Mouse (Mus musculus) MEL (cell line): ENCODE results near the gene Mtnr1b. TPM values are rescaled to one million over a fixed set of nuclear protein-coding genes. Genes with fewer than 3 reads are reported as not detected.

Experiments
- DNase-seq: peaks from one replicate; pipeline ENCODE4 v3.0.0; 2011; ENCODE audit warnings: low read depth, low spot score
- H3K27ac ChIP-seq: 2 replicates; pipeline ENCODE4 v1.5.1; 2012; ENCODE audit warnings: low read depth, mild to moderate bottlenecking, control low read depth, low read length, moderate library complexity; ENCODE audit not compliant: control insufficient read depth
- H3K27me3 ChIP-seq, 2 experiments: fragments of 150-350 bp in 1 of 2; sonication (generic) in 1 of 2; 2 replicates each; pipeline ENCODE4 v1.6.1; 2012; ENCODE audit warnings: low read length in 2 of 2, mild to moderate bottlenecking in 2 of 2, improper control_type of control experiment in 1 of 2, moderate library complexity in 1 of 2; ENCODE audit not compliant: insufficient read depth in 2 of 2, control insufficient read depth in 1 of 2
- H3K36me3 ChIP-seq, 2 experiments: 2 replicates each; pipeline ENCODE4 v1.6.1; 2012 to 2014; ENCODE audit warnings: low read length in 2 of 2, improper control_type of control experiment in 1 of 2, inconsistent platforms in 1 of 2, mild to moderate bottlenecking in 1 of 2; ENCODE audit not compliant: insufficient read depth in 2 of 2, control insufficient read depth in 1 of 2
- H3K4me1 ChIP-seq, 2 experiments: fragments of 150-350 bp in 1 of 2; sonication (generic) in 1 of 2; 2 replicates each; pipeline ENCODE4 v1.6.1; 2012; ENCODE audit warnings: low read length in 2 of 2, improper control_type of control experiment in 1 of 2, mild to moderate bottlenecking in 1 of 2; ENCODE audit not compliant: insufficient read depth in 2 of 2, control insufficient read depth in 1 of 2
- H3K4me3 ChIP-seq, 2 experiments: fragments of 150-350 bp in 1 of 2; sonication (generic) in 1 of 2; 2 replicates each; pipeline ENCODE4 v1.5.1; 2012; ENCODE audit warnings: low read depth in 2 of 2, low read length in 2 of 2, mild to moderate bottlenecking in 2 of 2, moderate library complexity in 2 of 2, control low read depth in 1 of 2, improper control_type of control experiment in 1 of 2; ENCODE audit not compliant: control insufficient read depth in 1 of 2, insufficient read depth in 1 of 2
- H3K79me2 ChIP-seq: 2 replicates; pipeline ENCODE4 v1.6.1; 2012; ENCODE audit warnings: mild to moderate bottlenecking, low read length, moderate library complexity; ENCODE audit not compliant: control insufficient read depth, poor library complexity, insufficient read depth
- H3K9ac ChIP-seq: 2 replicates; pipeline ENCODE4 v1.6.1; 2012; ENCODE audit warnings: low read depth, mild to moderate bottlenecking, control low read depth, low read length, moderate library complexity; ENCODE audit not compliant: control insufficient read depth, poor library complexity, severe bottlenecking
- H3K9me3 ChIP-seq: fragments of 150-350 bp; sonication (generic); replicated peaks from 2 replicates; pipeline ENCODE4 v1.6.1; 2012; ENCODE audit warnings: mild to moderate bottlenecking, low read length, improper control_type of control experiment, moderate library complexity; ENCODE audit not compliant: insufficient read depth
- BHLHE40 ChIP-seq: IDR thresholded peaks from 2 replicates; pipeline ENCODE4 v1.6.1; 2012; ENCODE audit warnings: low read depth, mild to moderate bottlenecking, inconsistent platforms, low read length, improper control_type of control experiment, borderline replicate concordance
- CHD2 ChIP-seq: IDR thresholded peaks from 2 replicates; pipeline ENCODE4 v1.6.1; 2011; ENCODE audit warnings: low read length, improper control_type of control experiment
- ELF1 ChIP-seq: IDR thresholded peaks from 2 replicates; pipeline ENCODE4 v1.6.1; 2014; ENCODE audit warnings: low read depth, mild to moderate bottlenecking, inconsistent platforms, low read length, improper control_type of control experiment, moderate library complexity
- EP300 ChIP-seq, 2 experiments: IDR thresholded peaks; 2 replicates each; pipeline ENCODE4 v1.6.1; 2011; ENCODE audit warnings: improper control_type of control experiment in 2 of 2, low read length in 2 of 2, low read depth in 1 of 2, mild to moderate bottlenecking in 1 of 2
- GABPA ChIP-seq: IDR thresholded peaks from 2 replicates; pipeline ENCODE4 v1.6.1; 2012; ENCODE audit warnings: low read depth, mild to moderate bottlenecking, inconsistent platforms, low read length, improper control_type of control experiment, moderate library complexity
- GATA1 ChIP-seq: IDR thresholded peaks from 2 replicates; pipeline ENCODE4 v1.6.1; 2011; ENCODE audit warnings: low read depth, low read length, improper control_type of control experiment
- HCFC1 ChIP-seq: IDR thresholded peaks from 2 replicates; pipeline ENCODE4 v1.6.1; 2012; ENCODE audit warnings: low read depth, mild to moderate bottlenecking, inconsistent platforms, low read length, improper control_type of control experiment, moderate library complexity
- KAT2A ChIP-seq: conservative IDR thresholded peaks from 2 replicates; pipeline ENCODE4 v1.6.1; 2012; ENCODE audit warnings: low read depth, low read length, improper control_type of control experiment, inconsistent platforms
- MAFK ChIP-seq: IDR thresholded peaks from 2 replicates; pipeline ENCODE4 v1.6.1; 2011; ENCODE audit warnings: low read depth, mild to moderate bottlenecking, low read length, improper control_type of control experiment, borderline replicate concordance
- MAX ChIP-seq: IDR thresholded peaks from 2 replicates; pipeline ENCODE4 v1.6.1; 2011; ENCODE audit warnings: low read length, improper control_type of control experiment
- MAZ ChIP-seq: IDR thresholded peaks from 2 replicates; pipeline ENCODE4 v1.6.1; 2012; ENCODE audit warnings: low read depth, mild to moderate bottlenecking, inconsistent platforms, low read length, improper control_type of control experiment
- MXI1 ChIP-seq: IDR thresholded peaks from 2 replicates; pipeline ENCODE4 v1.6.1; 2011; ENCODE audit warnings: mild to moderate bottlenecking, low read depth, low read length, improper control_type of control experiment
- MYB ChIP-seq: IDR thresholded peaks from 2 replicates; pipeline ENCODE4 v1.6.1; 2011; ENCODE audit warnings: mild to moderate bottlenecking, low read depth, low read length, improper control_type of control experiment
- POLR2A ChIP-seq, 2 experiments: IDR thresholded peaks; 2 replicates each; pipeline ENCODE4 v1.6.1; 2011 to 2012; ENCODE audit warnings: low read length in 2 of 2, mild to moderate bottlenecking in 2 of 2, control low read depth in 1 of 2, improper control_type of control experiment in 1 of 2, low read depth in 1 of 2, moderate library complexity in 1 of 2; ENCODE audit not compliant: control insufficient read depth in 1 of 2, insufficient read depth in 1 of 2, poor library complexity in 1 of 2
- POLR2AphosphoS2 ChIP-seq: IDR thresholded peaks from 2 replicates; pipeline ENCODE4 v1.6.1; 2011; ENCODE audit warnings: low read length, improper control_type of control experiment
- RAD21 ChIP-seq: IDR thresholded peaks from 2 replicates; pipeline ENCODE4 v1.6.1; 2011; ENCODE audit warnings: mild to moderate bottlenecking, low read depth, low read length, improper control_type of control experiment
- RCOR1 ChIP-seq: IDR thresholded peaks from 2 replicates; pipeline ENCODE4 v1.6.1; 2012; ENCODE audit warnings: low read depth, mild to moderate bottlenecking, inconsistent platforms, low read length, improper control_type of control experiment
- SIN3A ChIP-seq: IDR thresholded peaks from 2 replicates; pipeline ENCODE4 v1.6.1; 2012; ENCODE audit warnings: low read length, improper control_type of control experiment, inconsistent platforms
- TAL1 ChIP-seq: IDR thresholded peaks from 2 replicates; pipeline ENCODE4 v1.6.1; 2012; ENCODE audit warnings: mild to moderate bottlenecking, inconsistent platforms, low read length, moderate library complexity, mixed read lengths
- UBTF ChIP-seq: IDR thresholded peaks from 2 replicates; pipeline ENCODE4 v1.6.1; 2012; ENCODE audit warnings: low read depth, mild to moderate bottlenecking, inconsistent platforms, low read length, improper control_type of control experiment, moderate library complexity, borderline replicate concordance; ENCODE audit not compliant: insufficient read depth
- USF1 ChIP-seq: IDR thresholded peaks from 2 replicates; pipeline ENCODE4 v1.6.1; 2014; ENCODE audit warnings: low read depth, mild to moderate bottlenecking, inconsistent platforms, low read length, improper control_type of control experiment, moderate library complexity
- polyA plus RNA-seq, 2 experiments: library from polyadenylated mRNA; stranded (reverse) in 1 of 2; unstranded in 1 of 2; fragments of >175 nt in 1 of 2; fragments of >200 nt in 1 of 2; gene quantifications; 2 replicates each; pipeline versions ENCODE4 v1.2.1 to v1.2.4; 2012; ENCODE audit warnings: low replicate concordance in 2 of 2, low read depth in 1 of 2; ENCODE audit not compliant: insufficient read length in 2 of 2, insufficient read depth in 1 of 2, missing spikeins in 1 of 2
- total RNA-seq: library from RNA; depleted of rRNA; stranded (reverse); fragments of 300-350 nt; gene quantifications from 2 replicates; pipeline ENCODE4 v1.2.3, GENCODE M21; 2012

Gene Mtnr1b
- total and polyA plus RNA-seq, 3 experiments, result not detected

GRCm38 (mm10) chr9:15861402-15861801, 13.0 kb downstream of the Mtnr1b start:
- no peak for TF ChIP-seq GATA1
- TF ChIP-seq CHD2, result no peak
- TF ChIP-seq, all 39 proteins: peak for 0
- Histone ChIP-seq H3K4me3 (no peak overlapping the region), H3K4me1 (no peaks in the 10 kb centered on the region), H3K27me3 (peaks cover 0 to 6% of the 10 kb centered on the region in 2 experiments; a peak in 2 of 4 replicates), H3K79me2 (no peaks in the 10 kb centered on the region), H3K9me3 (no peaks in the 10 kb centered on the region), H3K27ac (no peak overlapping the region), H3K36me3 (no peaks in the 10 kb centered on the region), H3K9ac (no peak overlapping the region)
- DNase-seq, result no peak

GRCm38 (mm10) chr9:15850749-15851148, 23.6 kb downstream of the Mtnr1b start:
- no peaks in the 10 kb centered on the region for H3K36me3 ChIP-seq
- no peaks in the 10 kb centered on the region for H3K79me2 ChIP-seq
- H3K9ac ChIP-seq, result no peak overlapping the region
- H3K4me3 ChIP-seq, result no peak overlapping the region
- TF ChIP-seq UBTF (no peak), USF1 (no peak), SIN3A (no peak), RAD21 (no peak), RCOR1 (no peak), KAT2A (no peak), MAFK (no peak), GABPA (no peak), HCFC1 (no peak), TAL1 (no peak)
- H3K27ac ChIP-seq, result no peak overlapping the region
- no peaks in the 10 kb centered on the region for H3K9me3 ChIP-seq
- no peak for DNase-seq
- H3K4me1 ChIP-seq, result no peaks in the 10 kb centered on the region
- no peaks in the 10 kb centered on the region; a peak in 1 of 4 replicates for H3K27me3 ChIP-seq

GRCm38 (mm10) chr9:15845390-15845789, 29.0 kb downstream of the Mtnr1b start:
- no peak overlapping the region for H3K27ac ChIP-seq
- no peak for TF ChIP-seq BHLHE40
- TF ChIP-seq MXI1, result no peak
- no peak for TF ChIP-seq POLR2AphosphoS2
- no peak for TF ChIP-seq MYB
- TF ChIP-seq EP300 (IDR thresholded peaks at IDR 0.05; ENCODE audit: low read depth in 1 of 2, low read length in 2 of 2), result no peak
- no peak for TF ChIP-seq GATA1
- TF ChIP-seq MAX, result no peak
- no peak for TF ChIP-seq TAL1
- TF ChIP-seq USF1, result no peak
- TF ChIP-seq GABPA, result no peak
- no peak for TF ChIP-seq POLR2A (IDR thresholded peaks at IDR 0.05; ENCODE audit: control insufficient read depth in 1 of 2, insufficient read depth in 1 of 2, low read depth in 1 of 2, low read length in 2 of 2, poor library complexity in 1 of 2)
- TF ChIP-seq MAZ, result no peak
- no peak for TF ChIP-seq RAD21
- TF ChIP-seq ELF1, result no peak
- H3K36me3 ChIP-seq, result no peaks in the 10 kb centered on the region
- H3K9ac ChIP-seq, result no peak overlapping the region
- H3K4me1 ChIP-seq, result no peaks in the 10 kb centered on the region
- H3K4me3 ChIP-seq, result no peak overlapping the region
- DNase-seq, result no peak
- no peaks in the 10 kb centered on the region for H3K79me2 ChIP-seq
- H3K9me3 ChIP-seq, result no peaks in the 10 kb centered on the region
- H3K27me3 ChIP-seq, result no peaks in the 10 kb centered on the region
